Mouse (Mus musculus): ENCODE results near the gene Tnfaip8l2. TPM values are rescaled to one million over a fixed set of nuclear protein-coding genes. Genes with fewer than 3 reads are reported as not detected.
A peak's percentile ranks its signal among the peaks of the same experiment; 100 is the strongest.
"Not testable (repeated sequence)": the region's sequence is repeated elsewhere in the genome, so short reads cannot be mapped to it uniquely, and the experiment has no call there.

Gene Tnfaip8l2
- total RNA-seq, 2 experiments from 2014 or later, result 1.4 to 2.7 TPM

- intact Hi-C loops (cut with DNase I), result no loop called here
- no peak for DNase-seq
These were observed 17.9 kb downstream of the Tnfaip8l2 start, which contains the start of gene Tmod4 for GRCm38 (mm10) chr3:95124246-95124645. Gene Tmod4 (plus strand): TSS chr3:95124476.

- intact Hi-C loops (cut with DNase I), result no loop called here
These were observed 20.6 kb downstream of the Tnfaip8l2 start for GRCm38 (mm10) chr3:95121580-95121979.

GRCm38 (mm10) chr3:95117751-95118150 is 24.4 kb downstream of the Tnfaip8l2 start:
- intact Hi-C loops (cut with DNase I), result no loop called here
- DNase-seq, result no peak

More at GRCm38 (mm10) chr3:95121580-95121979, 20.6 kb downstream of the Tnfaip8l2 start:
- no peak for DNase-seq

- intact Hi-C loops (cut with DNase I), result no loop called here
- DNase-seq, result no peak
These were observed 29.4 kb downstream of the Tnfaip8l2 start for GRCm38 (mm10) chr3:95112760-95113159.

GRCm38 (mm10) chr3:95110911-95111726 is 31.0 kb downstream of the Tnfaip8l2 start, which contains the start of gene Vps72:
Gene Vps72 (plus strand): TSS chr3:95111022.
- intact Hi-C loops (cut with DNase I), result loop anchor here (2.0 kb wide), 1 partner anchor 22 kb away; no protein-coding TSS in a partner anchor
- peak; percentile 89 to 92 for DNase-seq

- no peak for DNase-seq
- intact Hi-C loops (cut with DNase I), result no loop called here
These were observed 34.3 kb downstream of the Tnfaip8l2 start for GRCm38 (mm10) chr3:95107898-95108297.

GRCm38 (mm10) chr3:95107308-95107707 is 34.9 kb downstream of the Tnfaip8l2 start:
- DNase-seq; intact Hi-C loops (cut with DNase I): not testable (repeated sequence)

- intact Hi-C loops (cut with DNase I), result no loop called here
- peak; percentile 92 to 94 for DNase-seq
These were observed 35.6 kb downstream of the Tnfaip8l2 start, which contains the start of gene Pip5k1a for GRCm38 (mm10) chr3:95106338-95107117. Gene Pip5k1a (minus strand): TSS chr3:95106930.

- intact Hi-C loops (cut with DNase I), result no loop called here
- no peak for DNase-seq
These were observed 36.4 kb downstream of the Tnfaip8l2 start for GRCm38 (mm10) chr3:95105586-95106337.

GRCm38 (mm10) chr3:95105121-95105520 is 37.0 kb downstream of the Tnfaip8l2 start:
- intact Hi-C loops (cut with DNase I), result no loop called here
- DNase-seq, result no peak

GRCm38 (mm10) chr3:95100854-95101253 is 41.3 kb downstream of the Tnfaip8l2 start:
- intact Hi-C loops (cut with DNase I), result loop anchor here (5.0 kb wide), 1 partner anchor 54 kb away; no protein-coding TSS in a partner anchor
- no peak for DNase-seq

Small RNA genes within 50 kb of the gene (microRNA-seq; reads per million reads assigned to microRNA genes)
- gene Mir8099-1 (ENCODE audit: borderline number of aligned reads in 2 of 2), result 0 reads per million in 2 experiments

Other genes with a start within 250 kb of the Tnfaip8l2 start
- 100 to 1,000 TPM; 110 to 122 TPM for gene Selenbp1, start 209.3 kb downstream of the Tnfaip8l2 start, total RNA-seq (2021)
- gene Rfx5, start 188.3 kb downstream of the Tnfaip8l2 start, total RNA-seq (2021), result 1 to 10 TPM; 4.4 to 6.5 TPM
- 10 to 100 TPM; 24.6 to 30.3 TPM for gene Pi4kb, start 167.6 kb downstream of the Tnfaip8l2 start, total RNA-seq (2021)
- gene Zfp687, start 126.9 kb downstream of the Tnfaip8l2 start, total RNA-seq (2021), result 10 to 100 TPM; 11.4 to 15.8 TPM
- gene Psmd4, start 99.7 kb downstream of the Tnfaip8l2 start, total RNA-seq (2021), result 100 to 1,000 TPM; 136 to 151 TPM
- gene Pip5k1a, start 35.4 kb downstream of the Tnfaip8l2 start, total RNA-seq (2021), result 10 to 100 TPM; 16.5 to 17.1 TPM
- gene Vps72, start 31.3 kb downstream of the Tnfaip8l2 start, total RNA-seq (2021), result 10 to 100 TPM; 31.7 to 35.2 TPM
- 10 to 100 TPM; 17.6 to 29.1 TPM for gene Tmod4, start 17.9 kb downstream of the Tnfaip8l2 start, total RNA-seq (2021)
- gene Scnm1, start 8.3 kb downstream of the Tnfaip8l2 start, total RNA-seq (2021), result 10 to 100 TPM; 24.1 to 37.5 TPM
- 1 to 10 TPM; 5.8 to 6.5 TPM for gene Lysmd1, start 8.3 kb downstream of the Tnfaip8l2 start, total RNA-seq (2021)
- 10 to 100 TPM in 1 of 2 experiments, 1 to 10 TPM in 1; 4.7 to 10.2 TPM for gene Sema6c, start 18.1 kb upstream of the Tnfaip8l2 start, total RNA-seq (2021)
- 10 to 100 TPM; 10.9 to 11.7 TPM for gene Gabpb2, start 75.6 kb upstream of the Tnfaip8l2 start, total RNA-seq (2021)
- 10 to 100 TPM; 20.4 to 22.8 TPM for gene Cdc42se1, start 86.4 kb upstream of the Tnfaip8l2 start, total RNA-seq (2021)
- 1 to 10 TPM; 6.1 to 8.5 TPM for gene Mllt11, start 89.8 kb upstream of the Tnfaip8l2 start, total RNA-seq (2021)
- gene Gm128, start 99.2 kb upstream of the Tnfaip8l2 start, total RNA-seq (2021), result not detected
- gene Bnipl, start 108.8 kb upstream of the Tnfaip8l2 start, total RNA-seq (2021), result not detected
- gene Mindy1, start 139.0 kb upstream of the Tnfaip8l2 start, total RNA-seq (2021), result 10 to 100 TPM; 26.7 to 26.8 TPM
- gene Prune1, start 139.7 kb upstream of the Tnfaip8l2 start, total RNA-seq (2021), result 10 to 100 TPM; 24.1 to 26.6 TPM
- under 1 TPM; 0.53 to 0.60 TPM for gene Anxa9, start 164.8 kb upstream of the Tnfaip8l2 start, total RNA-seq (2021)
- 10 to 100 TPM; 36.4 to 45.9 TPM for gene Cers2, start 172.4 kb upstream of the Tnfaip8l2 start, total RNA-seq (2021)
- 10 to 100 TPM; 12.6 to 13.8 TPM for gene Setdb1, start 214.8 kb upstream of the Tnfaip8l2 start, total RNA-seq (2021)